Mouse (Mus musculus): ENCODE data around the gene 1700016K19Rik. TPM values are rescaled to one million over a fixed set of nuclear protein-coding genes. Genes with fewer than 3 reads are reported as not detected.
A peak's percentile ranks its signal among the peaks of the same experiment; 100 is the strongest.
"Not testable (repeated sequence)": the region's sequence is repeated elsewhere in the genome, so short reads cannot be mapped to it uniquely, and the experiment has no call there.

Gene 1700016K19Rik
- polyA plus RNA-seq, 1 experiment from 2014 or later: 1.6 TPM

- H3K4me2 ChIP-seq: no peak overlapping the region
- no peaks in the 10 kb centered on the region for H3K36me3 ChIP-seq (ENCODE audit: insufficient read depth)
- no peaks in the 10 kb centered on the region for H3K4me1 ChIP-seq (ENCODE audit: insufficient read depth)
- H3K4me3 ChIP-seq (ENCODE audit: low read depth, low read length): no peak overlapping the region
- no peak overlapping the region for H3K9ac ChIP-seq
- 29% methylated on average over 3 of the region's 3 CpGs for WGBS
- 0 out of 2 replicates have a peak, but pooled peaks cover 3% of the 10 kb centered on the region for H3K27me3 ChIP-seq (ENCODE audit: insufficient read depth, low read length)
- no peaks in the 10 kb centered on the region for H3K9me3 ChIP-seq (ENCODE audit: low read depth, low read length)
- peak; percentile 53 for TF ChIP-seq CTCF (IDR thresholded peaks at IDR 0.05; ENCODE audit: low read depth)
- DNase-seq (peak; percentile 55), ATAC-seq (ENCODE audit: insufficient read depth) (no peak)
- no peak overlapping the region for H3K27ac ChIP-seq (ENCODE audit: low read depth)
Observed at GRCm38 (mm10) chr11:76001237-76001878, 1.6 kb downstream of the 1700016K19Rik start.

GRCm38 (mm10) chr11:76004276-76004675 lies 4.6 kb downstream of the 1700016K19Rik start:
- not testable (repeated sequence) for H3K4me3 ChIP-seq (ENCODE audit: low read depth, low read length); H3K9ac ChIP-seq; H3K36me3 ChIP-seq (ENCODE audit: insufficient read depth); H3K9me3 ChIP-seq (ENCODE audit: low read depth, low read length); ATAC-seq (ENCODE audit: insufficient read depth); DNase-seq; H3K4me2 ChIP-seq; H3K27ac ChIP-seq (ENCODE audit: low read depth); H3K4me1 ChIP-seq (ENCODE audit: insufficient read depth); H3K27me3 ChIP-seq (ENCODE audit: insufficient read depth, low read length)
- 94% methylated on average over 7 of the region's 7 CpGs for WGBS

DNA sequence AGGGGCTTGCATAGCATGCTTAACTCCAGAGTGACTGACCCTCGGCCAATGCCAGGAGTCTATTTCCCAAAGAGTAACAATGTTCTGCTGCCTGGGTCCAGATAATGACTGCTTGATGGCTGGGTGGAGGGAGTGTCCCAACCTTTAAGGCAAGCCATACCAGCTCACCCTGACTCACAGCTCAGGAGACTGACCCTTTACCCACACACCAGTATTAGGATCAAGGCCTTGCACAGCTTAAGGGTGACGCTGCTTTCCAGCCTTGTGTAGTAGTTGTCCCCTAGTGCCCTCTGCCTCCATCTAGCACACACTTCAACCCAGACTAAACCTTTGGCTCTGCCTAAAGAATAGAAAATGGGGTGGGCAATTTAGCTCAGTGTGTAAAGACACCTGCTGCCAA lies 8.4 kb downstream of the 1700016K19Rik start:
- no peak for TF ChIP-seq CTCF (IDR thresholded peaks at IDR 0.05; ENCODE audit: low read depth)
- DNase-seq (no peak), ATAC-seq (ENCODE audit: insufficient read depth) (no peak)
- Histone ChIP-seq H3K27me3 (ENCODE audit: insufficient read depth, low read length) (no peaks in the 10 kb centered on the region), H3K36me3 (ENCODE audit: insufficient read depth) (no peaks in the 10 kb centered on the region), H3K27ac (ENCODE audit: low read depth) (no peak overlapping the region), H3K4me2 (no peak overlapping the region), H3K4me1 (ENCODE audit: insufficient read depth) (no peaks in the 10 kb centered on the region), H3K4me3 (ENCODE audit: low read depth, low read length) (no peak overlapping the region), H3K9me3 (ENCODE audit: low read depth, low read length) (no peaks in the 10 kb centered on the region), H3K9ac (no peak overlapping the region)
- 71% methylated on average over 2 of the region's 2 CpGs for WGBS

- ATAC-seq (ENCODE audit: insufficient read depth): no peak
Observed at GRCm38 (mm10) chr11:76009101-76009500, 9.4 kb downstream of the 1700016K19Rik start.

DNA sequence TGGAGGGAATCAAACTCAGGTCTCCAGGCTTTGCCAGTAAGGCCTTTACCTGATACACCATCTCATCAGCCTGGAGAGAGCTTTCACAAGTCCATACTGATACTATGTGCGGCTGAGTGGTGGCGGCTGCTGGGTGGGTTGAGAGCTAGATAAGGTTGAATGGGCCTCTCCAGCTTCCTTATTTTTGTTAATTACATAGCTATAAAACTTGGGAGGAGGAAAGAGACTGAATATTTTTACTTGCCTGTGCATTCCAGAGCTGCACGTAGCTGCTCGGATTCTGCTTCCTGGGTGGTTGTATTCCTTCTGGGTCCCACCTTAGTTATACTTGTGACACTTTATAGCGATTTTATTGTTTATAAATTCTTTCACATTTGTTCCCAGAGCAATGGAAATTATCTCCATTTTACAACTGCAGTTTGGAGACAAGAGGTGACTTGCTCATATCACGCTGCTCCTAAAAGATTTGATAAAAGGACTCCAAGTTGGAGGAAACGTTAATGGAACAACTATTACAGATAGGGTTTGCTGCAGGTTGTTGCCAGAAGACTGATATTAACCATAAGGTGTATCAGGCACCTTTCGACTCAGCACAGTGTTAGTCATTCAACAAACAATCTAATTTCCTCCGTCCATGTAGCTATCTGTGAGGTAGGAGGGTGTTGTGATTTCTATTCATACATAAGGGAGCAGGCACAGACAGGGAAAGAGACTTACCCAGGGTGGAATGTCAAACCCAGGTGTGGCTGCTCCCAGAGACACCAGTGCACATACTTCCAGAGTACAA lies 11.3 kb downstream of the 1700016K19Rik start:
- Histone ChIP-seq H3K27ac (ENCODE audit: low read depth) (no peak overlapping the region), H3K4me3 (ENCODE audit: low read depth, low read length) (no peak overlapping the region), H3K4me1 (ENCODE audit: insufficient read depth) (no peaks in the 10 kb centered on the region), H3K9ac (no peak overlapping the region), H3K27me3 (ENCODE audit: insufficient read depth, low read length) (no peaks in the 10 kb centered on the region), H3K9me3 (ENCODE audit: low read depth, low read length) (no peaks in the 10 kb centered on the region), H3K4me2 (no peak overlapping the region), H3K36me3 (ENCODE audit: insufficient read depth) (no peaks in the 10 kb centered on the region)
- ATAC-seq (ENCODE audit: insufficient read depth) (no peak), DNase-seq (no peak)
- no peak for TF ChIP-seq CTCF (IDR thresholded peaks at IDR 0.05; ENCODE audit: low read depth)
- 62% methylated on average over 9 of the region's 9 CpGs for WGBS

More at GRCm38 (mm10) chr11:76009101-76009500, 9.4 kb downstream of the 1700016K19Rik start:
- Histone ChIP-seq H3K27ac (ENCODE audit: low read depth) (no peak overlapping the region), H3K9ac (no peak overlapping the region), H3K4me2 (no peak overlapping the region), H3K4me1 (ENCODE audit: insufficient read depth) (no peaks in the 10 kb centered on the region), H3K36me3 (ENCODE audit: insufficient read depth) (no peaks in the 10 kb centered on the region), H3K9me3 (ENCODE audit: low read depth, low read length) (no peaks in the 10 kb centered on the region), H3K4me3 (ENCODE audit: low read depth, low read length) (no peak overlapping the region), H3K27me3 (ENCODE audit: insufficient read depth, low read length) (no peaks in the 10 kb centered on the region)
- TF ChIP-seq CTCF (IDR thresholded peaks at IDR 0.05; ENCODE audit: low read depth): no peak
- no peak for DNase-seq
- 74% methylated on average over 6 of the region's 6 CpGs for WGBS

DNA sequence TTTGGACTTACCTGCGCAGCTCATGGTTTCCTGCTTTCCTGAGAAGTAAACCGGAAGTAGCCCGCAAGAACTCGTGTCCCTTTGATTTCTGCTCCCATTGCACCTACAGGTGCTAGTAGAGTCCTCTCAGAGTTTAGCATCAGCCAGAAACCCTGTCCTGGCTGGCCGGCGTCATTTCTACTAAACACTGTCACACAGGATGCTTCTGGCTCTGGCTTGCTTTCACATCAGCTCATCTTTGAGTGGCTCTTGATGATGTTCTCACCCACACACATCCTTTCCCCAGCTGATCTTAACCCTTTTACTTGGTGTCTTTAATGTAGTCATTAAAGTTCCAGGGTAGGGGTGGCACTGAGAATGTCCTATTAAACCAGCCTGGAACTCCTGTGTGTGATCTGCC lies 15.5 kb downstream of the 1700016K19Rik start:
- Histone ChIP-seq H3K27ac (ENCODE audit: low read depth) (no peak overlapping the region; the same call in 1 of the 2 replicates), H3K4me1 (ENCODE audit: insufficient read depth) (no peaks in the 10 kb centered on the region), H3K4me3 (ENCODE audit: low read depth, low read length) (no peak overlapping the region), H3K9ac (no peak overlapping the region), H3K4me2 (no peak overlapping the region), H3K27me3 (ENCODE audit: insufficient read depth, low read length) (no peaks in the 10 kb centered on the region), H3K36me3 (ENCODE audit: insufficient read depth) (0 out of 2 replicates have a peak, but pooled peaks cover 10% of the 10 kb centered on the region), H3K9me3 (ENCODE audit: low read depth, low read length) (no peaks in the 10 kb centered on the region)
- TF ChIP-seq CTCF (IDR thresholded peaks at IDR 0.05; ENCODE audit: low read depth): no peak
- ATAC-seq (ENCODE audit: insufficient read depth) (no peak), DNase-seq (no peak)
- 78% methylated on average over 6 of the region's 6 CpGs for WGBS

GRCm38 (mm10) chr11:76015814-76016213 lies 16.1 kb downstream of the 1700016K19Rik start:
- WGBS: 66% methylated on average over 4 of the region's 4 CpGs
- TF ChIP-seq CTCF (IDR thresholded peaks at IDR 0.05; ENCODE audit: low read depth): no peak
- H3K9ac ChIP-seq: no peak overlapping the region
- H3K27me3 ChIP-seq (ENCODE audit: insufficient read depth, low read length): no peaks in the 10 kb centered on the region
- ATAC-seq (ENCODE audit: insufficient read depth) (no peak), DNase-seq (no peak)
- no peaks in the 10 kb centered on the region for H3K9me3 ChIP-seq (ENCODE audit: low read depth, low read length)
- no peaks in the 10 kb centered on the region for H3K4me1 ChIP-seq (ENCODE audit: insufficient read depth)
- no peak overlapping the region for H3K27ac ChIP-seq (ENCODE audit: low read depth)
- H3K4me2 ChIP-seq: no peak overlapping the region
- 0 out of 2 replicates have a peak, but pooled peaks cover 13% of the 10 kb centered on the region for H3K36me3 ChIP-seq (ENCODE audit: insufficient read depth)
- no peak overlapping the region for H3K4me3 ChIP-seq (ENCODE audit: low read depth, low read length)

Data from lung, embryonic 14.5 days (tissue).